Mouse (Mus musculus) kidney, postnatal 0 days (tissue): ENCODE measurements around the gene Olfr524. TPM values are rescaled to one million over a fixed set of nuclear protein-coding genes. Genes with fewer than 3 reads are reported as not detected.

ENCODE experiments used
- ATAC-seq: fragments of 200-750 bp; cut with Nextera tagmentation; replicated peaks from 2 replicates; pipeline ENCODE4 v1.8.0; 2017; ENCODE audit warnings: low read depth, moderate number of reproducible peaks, moderate TSS enrichment, moderate library complexity; ENCODE audit not compliant: low FRiP score
- DNase-seq: peaks from one replicate; pipeline ENCODE4 v3.0.0-alpha.2; 2016; ENCODE audit warnings: low spot score
- H3K27ac ChIP-seq: fragments of 300-500 bp; sonication (generic); 2 replicates; pipeline ENCODE4 v1.5.1; 2014; ENCODE audit warnings: mild to moderate bottlenecking
- H3K27me3 ChIP-seq: fragments of 300-500 bp; sonication (generic); 2 replicates; pipeline ENCODE4 v1.6.1; 2014; ENCODE audit warnings: low read length, mixed read lengths; ENCODE audit not compliant: insufficient read depth
- H3K36me3 ChIP-seq: fragments of 300-500 bp; sonication (generic); 2 replicates; pipeline ENCODE4 v1.6.1; 2014; ENCODE audit warnings: low read length, mixed read lengths; ENCODE audit not compliant: insufficient read depth
- H3K4me1 ChIP-seq: fragments of 300-500 bp; sonication (generic); replicated peaks from 2 replicates; pipeline ENCODE4 v1.6.1; 2014; ENCODE audit warnings: antibody characterized with exemption, low read length, mixed read lengths; ENCODE audit not compliant: insufficient read depth
- H3K4me2 ChIP-seq: fragments of 300-500 bp; sonication (generic); 2 replicates; pipeline ENCODE4 v1.6.1; 2014; ENCODE audit warnings: mild to moderate bottlenecking, low read length, moderate library complexity, mixed read lengths
- H3K4me3 ChIP-seq: fragments of 300-500 bp; sonication (generic); replicated peaks from 2 replicates; pipeline ENCODE4 v1.5.1; 2014; ENCODE audit warnings: low read depth, low read length
- H3K9ac ChIP-seq: fragments of 300-500 bp; sonication (generic); 2 replicates; pipeline ENCODE4 v1.6.1; 2014; ENCODE audit warnings: low read depth, low read length
- H3K9me3 ChIP-seq: fragments of 300-500 bp; sonication (generic); replicated peaks from 2 replicates; pipeline ENCODE4 v1.6.1; 2016; ENCODE audit warnings: low read length, inconsistent platforms, mixed read lengths
- CTCF ChIP-seq: IDR thresholded peaks from 2 replicates; pipeline ENCODE4 v1.5.1; 2016; ENCODE audit warnings: antibody characterized with exemption, low read depth, mild to moderate bottlenecking, moderate library complexity
- WGBS: fragments of 180-500 bp; shearing (Covaris S2); extraction: QIAGEN DNeasy Blood & Tissue Kit; methylation state at CpG from one replicate; pipeline ENCODE4 v1.1.7; 2014; 5-methylcytosine and 5-hydroxymethylcytosine counted together
- polyA plus RNA-seq: library from polyadenylated mRNA; unstranded; fragments of >200 nt; fragmentation: Nextera tagmentation; extraction: Ambion mirVana; gene quantifications from 2 replicates; pipeline ENCODE4 v1.2.1, GENCODE M21; 2015

Gene Olfr524
- polyA plus RNA-seq, 1 experiment from 2014 or later: not detected

DNA sequence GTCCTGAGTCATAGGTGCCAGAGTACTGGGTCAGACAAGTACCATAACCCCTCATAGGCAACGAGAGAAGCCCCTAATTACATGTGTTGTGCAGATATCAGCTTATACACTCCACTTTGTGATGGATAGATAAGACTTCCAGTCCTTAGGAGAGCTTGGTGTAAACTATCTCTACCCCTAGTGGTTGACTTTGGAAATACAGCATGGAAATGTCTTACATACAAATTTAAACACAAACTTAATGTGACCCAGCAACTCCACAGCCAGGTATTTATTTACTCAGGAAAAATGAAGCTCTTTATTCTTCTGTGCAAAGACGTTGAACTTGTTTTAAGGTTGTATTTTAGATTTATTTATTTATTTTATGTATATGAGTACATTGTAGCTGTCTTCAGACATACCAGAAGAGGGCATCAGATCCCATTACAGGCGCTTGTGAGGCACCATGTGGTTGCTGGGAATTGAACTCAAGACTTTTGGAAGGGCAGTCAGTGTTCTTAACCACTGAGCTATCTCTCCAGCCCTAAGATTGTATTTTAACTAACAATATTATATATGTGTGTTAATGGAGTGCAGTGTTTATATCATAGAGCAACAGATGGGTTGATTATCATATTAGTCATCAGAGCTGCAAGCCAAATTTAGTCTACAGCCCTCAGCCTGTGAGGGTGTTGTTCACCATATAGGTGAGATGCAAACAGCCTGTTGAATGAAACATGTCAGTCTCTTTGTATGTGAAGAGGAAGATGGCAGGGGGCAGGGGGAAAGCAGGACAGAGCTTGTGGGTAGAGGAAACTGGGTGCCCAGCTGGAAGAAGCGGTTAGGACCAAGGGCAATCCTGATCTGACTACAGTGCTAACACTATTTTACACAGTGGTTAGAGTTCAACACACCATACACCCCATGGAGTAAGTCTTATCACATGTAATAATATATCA is 17.1 kb downstream of the Olfr524 start:
- peak; percentile 41 for DNase-seq
- 57% methylated on average over 4 of the region's 4 CpGs for WGBS
- Histone ChIP-seq H3K4me2 (no peak overlapping the region), H3K9ac (no peak overlapping the region), H3K36me3 (no peaks in the 10 kb centered on the region), H3K27ac (no peak overlapping the region), H3K27me3 (no peaks in the 10 kb centered on the region), H3K4me1 (no peaks in the 10 kb centered on the region), H3K9me3 (no peaks in the 10 kb centered on the region), H3K4me3 (no peak overlapping the region)
- no peak for ATAC-seq
- TF ChIP-seq CTCF: peak; percentile 65

DNA sequence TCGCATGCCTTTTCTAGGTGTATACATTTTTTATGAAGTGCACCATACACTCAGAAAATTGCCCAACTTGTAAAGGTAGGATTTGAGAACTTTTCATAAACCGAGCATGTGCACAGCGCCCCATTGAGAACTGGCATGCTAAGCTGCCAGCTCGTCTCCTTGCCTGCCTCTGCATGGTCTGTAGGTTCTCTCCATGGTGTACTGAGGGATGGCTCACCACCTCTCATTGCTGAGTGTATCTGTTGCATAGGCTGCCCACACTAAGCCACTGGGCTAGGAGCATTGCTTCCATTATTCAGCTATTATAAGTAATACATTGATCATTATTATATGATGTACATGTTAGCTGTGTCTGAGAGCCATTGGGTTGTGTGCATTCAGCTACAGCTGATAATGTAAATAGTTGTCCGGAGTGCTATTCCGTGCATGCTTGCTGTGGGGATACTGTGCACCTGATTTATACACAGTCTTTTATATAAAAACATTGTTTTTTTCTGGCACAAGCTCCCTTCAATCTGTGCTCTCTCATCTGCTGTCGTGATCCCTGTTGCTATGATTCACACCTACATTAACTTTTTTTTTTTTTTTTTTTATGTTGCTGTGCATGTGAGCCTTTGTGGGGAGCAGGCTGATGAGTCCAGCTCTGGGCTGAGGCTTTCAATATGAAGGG is 17.9 kb downstream of the Olfr524 start:
- Histone ChIP-seq H3K9me3 (no peaks in the 10 kb centered on the region), H3K4me1 (no peaks in the 10 kb centered on the region), H3K27me3 (no peaks in the 10 kb centered on the region), H3K4me3 (no peak overlapping the region), H3K4me2 (no peak overlapping the region), H3K9ac (no peak overlapping the region), H3K27ac (no peak overlapping the region), H3K36me3 (no peaks in the 10 kb centered on the region)
- 79% methylated on average over 7 of the region's 7 CpGs for WGBS
- DNase-seq: no peak
- TF ChIP-seq CTCF: no peak
- ATAC-seq: no peak

DNA sequence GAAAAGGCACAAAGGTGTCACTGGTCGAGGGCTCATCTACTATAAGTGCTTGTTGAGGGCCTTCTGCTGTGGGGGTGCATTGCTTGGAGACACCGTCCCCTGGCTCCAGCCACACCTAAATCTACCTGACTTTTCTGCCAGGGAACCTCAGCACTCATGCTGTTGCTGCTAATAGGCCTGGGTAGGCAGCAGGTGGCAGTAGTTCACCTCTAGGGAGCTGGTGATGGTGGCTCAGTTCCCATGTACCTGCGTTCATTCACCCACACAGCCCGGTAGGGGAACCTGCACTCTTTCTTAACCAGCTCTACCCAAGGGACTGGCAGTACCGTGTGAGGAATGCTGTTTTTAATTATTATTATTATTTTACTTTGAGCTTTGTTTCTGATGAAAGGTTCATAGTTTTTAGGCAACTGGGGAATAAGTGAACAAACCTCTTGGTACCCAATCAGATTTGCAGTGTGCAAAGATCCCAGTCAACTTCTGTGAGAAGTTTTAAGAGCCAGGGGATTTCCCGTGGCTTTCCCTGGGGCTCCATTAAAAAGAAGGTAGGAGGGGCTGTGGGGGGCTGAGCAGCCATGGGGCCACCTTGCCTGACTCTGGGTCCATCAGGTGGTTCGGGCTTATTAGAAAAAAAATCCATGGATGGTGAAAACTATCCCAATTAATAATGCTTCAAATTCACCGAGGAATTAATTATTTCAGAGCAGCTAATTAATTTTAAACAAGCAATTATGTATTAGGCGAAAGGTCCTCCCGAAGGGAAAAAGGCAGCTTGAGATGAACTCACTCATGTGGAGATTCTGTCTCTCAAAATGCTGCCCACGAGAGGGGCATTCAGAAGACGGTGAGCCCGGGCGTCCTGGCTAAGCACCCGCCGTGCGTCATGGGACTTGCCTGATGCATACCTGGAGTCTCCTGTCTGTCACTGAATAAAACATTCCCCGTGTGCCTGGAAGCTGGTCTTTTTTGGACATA is 18.8 kb downstream of the Olfr524 start:
- H3K27me3 ChIP-seq: no peaks in the 10 kb centered on the region
- no peaks in the 10 kb centered on the region for H3K9me3 ChIP-seq
- H3K36me3 ChIP-seq: no peaks in the 10 kb centered on the region
- 64% methylated on average over 18 of the region's 18 CpGs for WGBS
- peak; percentile 65 for TF ChIP-seq CTCF
- H3K9ac ChIP-seq: no peak overlapping the region
- DNase-seq: peak; percentile 18
- H3K4me1 ChIP-seq: no peaks in the 10 kb centered on the region
- H3K4me2 ChIP-seq: no peak overlapping the region
- no peak for ATAC-seq
- no peak overlapping the region for H3K27ac ChIP-seq
- H3K4me3 ChIP-seq: no peak overlapping the region

DNA sequence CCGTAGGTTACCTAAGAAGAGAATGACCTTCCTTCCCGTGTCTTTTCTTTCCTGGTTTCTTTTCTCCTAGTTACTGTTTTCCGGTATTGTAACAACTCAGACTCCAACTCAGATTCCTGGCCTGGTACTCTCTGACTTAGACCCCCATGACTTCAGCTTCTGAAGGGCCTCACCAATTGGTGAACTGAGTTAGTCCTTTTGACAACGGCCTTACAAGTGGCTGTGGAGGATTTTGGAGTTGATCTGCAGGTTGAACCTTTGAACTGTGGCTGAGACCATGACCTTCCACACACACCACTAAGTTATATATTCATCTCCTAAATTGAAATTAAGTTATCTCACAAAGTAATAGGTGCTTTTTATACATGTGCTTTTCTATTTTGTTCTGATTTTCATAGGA is 21.6 kb downstream of the Olfr524 start:
- Histone ChIP-seq H3K9me3 (no peaks in the 10 kb centered on the region), H3K36me3 (no peaks in the 10 kb centered on the region), H3K27ac (no peak overlapping the region), H3K4me3 (no peak overlapping the region), H3K4me1 (no peaks in the 10 kb centered on the region), H3K9ac (no peak overlapping the region), H3K4me2 (no peak overlapping the region), H3K27me3 (no peaks in the 10 kb centered on the region)
- DNase-seq (no peak), ATAC-seq (no peak)
- WGBS: 78% methylated on average over 4 of the region's 4 CpGs
- no peak for TF ChIP-seq CTCF

DNA sequence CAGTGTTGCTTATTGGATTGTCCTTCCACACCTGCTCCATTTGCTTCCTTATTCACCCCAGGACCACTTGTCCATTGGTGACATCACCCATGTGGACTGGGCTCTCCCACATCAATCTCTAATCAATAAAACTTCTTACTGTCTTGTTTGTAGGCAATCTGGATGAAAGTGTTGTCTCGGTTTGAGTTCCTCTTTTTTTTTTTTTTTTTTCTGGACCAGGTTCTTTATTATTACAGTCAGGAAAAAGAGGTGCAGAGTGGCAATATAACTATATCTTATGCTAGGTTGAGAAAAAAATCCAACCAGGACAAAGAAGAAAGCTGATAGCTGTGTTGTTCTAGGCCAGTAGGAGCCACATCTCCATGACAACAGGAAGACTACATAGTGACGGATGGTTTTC is 25.1 kb downstream of the Olfr524 start:
- H3K27me3 ChIP-seq: no peaks in the 10 kb centered on the region
- 72% methylated on average over 2 of the region's 2 CpGs for WGBS
- H3K27ac ChIP-seq: no peak overlapping the region
- no peaks in the 10 kb centered on the region for H3K9me3 ChIP-seq
- H3K4me3 ChIP-seq: no peak overlapping the region
- H3K4me2 ChIP-seq: no peak overlapping the region
- no peak overlapping the region for H3K9ac ChIP-seq
- ATAC-seq: no peak
- no peaks in the 10 kb centered on the region for H3K4me1 ChIP-seq
- no peak for DNase-seq
- TF ChIP-seq CTCF: no peak
- no peaks in the 10 kb centered on the region for H3K36me3 ChIP-seq

DNA sequence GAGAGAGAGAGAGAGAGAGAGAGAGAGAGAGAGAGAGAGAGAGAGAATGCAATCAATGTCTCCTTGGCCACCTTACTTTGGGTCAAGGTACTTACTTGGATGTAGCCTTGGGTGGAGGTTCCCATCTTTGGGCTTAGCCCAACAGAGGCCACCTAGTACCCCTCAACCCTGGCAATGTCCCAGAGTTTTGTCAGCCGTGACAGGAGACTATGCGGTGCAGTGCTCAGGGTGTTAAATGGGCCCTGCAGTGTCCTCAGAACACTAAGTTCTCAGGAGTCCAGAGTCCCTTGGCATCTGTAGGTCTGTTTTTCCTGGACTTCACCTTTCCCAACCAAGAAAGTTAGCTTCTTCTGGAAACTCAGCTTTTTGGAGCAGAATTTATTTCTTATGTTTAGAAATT is 26.6 kb downstream of the Olfr524 start:
- H3K27me3 ChIP-seq: no peaks in the 10 kb centered on the region
- ATAC-seq (no peak), DNase-seq (no peak)
- no peaks in the 10 kb centered on the region for H3K9me3 ChIP-seq
- no peak overlapping the region for H3K9ac ChIP-seq
- 65% methylated on average over 2 of the region's 2 CpGs for WGBS
- no peaks in the 10 kb centered on the region for H3K4me1 ChIP-seq
- no peak overlapping the region for H3K4me2 ChIP-seq
- no peak for TF ChIP-seq CTCF
- H3K4me3 ChIP-seq: no peak overlapping the region
- H3K27ac ChIP-seq: no peak overlapping the region
- H3K36me3 ChIP-seq: no peaks in the 10 kb centered on the region
